Mouse (Mus musculus): ENCODE measurements around the gene Il6st.

- TF ChIP-seq CTCF (IDR thresholded peaks at IDR 0.05; ENCODE audit: insufficient read depth, low read depth, low read length) = no peak
- no peak for TF ChIP-seq POLR2A (IDR thresholded peaks at IDR 0.05; ENCODE audit: insufficient read depth, low read depth, low read length)
Observed at GRCm38 (mm10) chr13:112447108-112447665, 16.7 kb upstream of the Il6st start.
